8 mouse cellular contexts compared by ENCODE assay signal in the genomic region with DNA sequence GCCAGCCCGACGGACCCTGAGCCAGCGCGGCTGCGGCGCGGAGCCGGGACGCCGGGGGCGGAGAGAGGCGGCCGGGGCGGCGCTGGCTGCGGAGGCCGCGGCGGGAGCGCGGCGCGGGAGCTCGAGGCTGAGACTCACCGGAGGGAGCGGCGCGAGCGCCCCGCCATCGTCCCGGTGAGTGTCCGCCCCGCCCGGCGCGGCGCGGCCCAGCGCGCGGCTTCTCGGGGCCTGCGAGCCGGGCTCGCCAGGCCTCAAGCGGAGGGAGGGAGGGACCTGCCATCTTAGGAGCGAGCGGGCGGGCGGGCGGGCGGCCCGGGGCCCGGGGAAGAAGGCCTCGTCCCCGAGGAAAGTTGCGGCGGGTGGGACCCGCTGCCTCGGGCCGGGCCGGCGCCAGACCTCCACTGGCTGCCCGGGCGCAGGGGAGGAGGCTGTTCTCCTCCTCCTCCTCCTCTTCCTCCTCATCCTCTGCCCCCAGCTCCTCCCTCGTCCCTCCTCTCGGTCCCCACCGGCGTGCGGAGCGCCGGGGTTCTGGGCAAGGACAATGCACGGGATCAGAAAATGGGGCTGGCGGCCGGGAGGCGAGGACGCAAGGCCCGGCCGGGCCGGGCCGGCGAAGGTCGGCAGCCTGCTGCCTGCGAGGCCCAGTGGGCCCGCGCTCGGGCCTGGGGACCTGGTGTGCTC. TPM values are rescaled to one million over a fixed set of nuclear protein-coding genes. Genes with fewer than 3 reads are reported as not detected.
DNase-seq lines count a peak whose midpoint lies in the region; ATAC-seq lines count a peak whose summit lies in the region.

No protein-coding gene starts in this region.

- H3K4me2 ChIP-seq in hindbrain, embryonic 11.5 days (replicated peaks; ENCODE audit: low read depth, low read length): peak overlapping the region; percentile 74

- H3K9me3 ChIP-seq in hindbrain, embryonic 11.5 days (ENCODE audit: control insufficient read depth, low read length): no peaks in the 10 kb centered on the region

- WGBS in hindbrain, embryonic 11.5 days: 1% methylated on average over 31 of the region's 88 CpGs

- no peaks in the 10 kb centered on the region for H3K27me3 ChIP-seq in hindbrain, embryonic 11.5 days (ENCODE audit: control insufficient read depth, insufficient read depth, low read length)

- peaks cover 5% of the 10 kb centered on the region for H3K4me1 ChIP-seq in hindbrain, embryonic 11.5 days (replicated peaks; ENCODE audit: control insufficient read depth, insufficient read depth, low read length)

- peak; percentile 28 for ATAC-seq in hindbrain, embryonic 11.5 days (ENCODE audit: low FRiP score)

- peak overlapping the region; percentile 96 for H3K9ac ChIP-seq in hindbrain, embryonic 11.5 days (ENCODE audit: low read depth, low read length)

- H3K36me3 ChIP-seq in hindbrain, embryonic 11.5 days (ENCODE audit: control insufficient read depth, insufficient read depth, low read length): no peaks in the 10 kb centered on the region

- peak overlapping the region; percentile 92 for H3K4me3 ChIP-seq in hindbrain, embryonic 11.5 days (ENCODE audit: low read depth, low read length)

- H3K27ac ChIP-seq in hindbrain, embryonic 11.5 days (ENCODE audit: low read depth, low read length): peak overlapping the region; percentile 100

- peak; percentile 24 for DNase-seq in MEL-GATA-1-ER (ENCODE audit: extremely low read depth, low read depth)
- DNase-seq in cerebellum, adult 8-10 months: peak; percentile 58
- peak; percentile 36 to 56 for DNase-seq in frontal cortex, postnatal 10 days (ENCODE audit: low spot score in 2 of 2)
- DNase-seq in hindbrain, embryonic 11.5 days (ENCODE audit: low spot score): peak; percentile 63
- peak; percentile 19 to 56 for DNase-seq in layer of hippocampus, postnatal 25 days (ENCODE audit: extremely low spot score in 1 of 2, low spot score in 1 of 2)
- DNase-seq in lung, postnatal 25 days (ENCODE audit: low spot score): peak; percentile 73
- DNase-seq in retina, embryonic 14.5 days (ENCODE audit: low spot score): peak; percentile 44
- peak; percentile 69 for DNase-seq in thymus, postnatal 25 days

RNA-seq across cellular contexts. Expression of a gene that starts 0.7 kb away (rescaled TPM):
- 11.9 and 17.5 TPM in 2 replicates for polyA plus RNA-seq in hindbrain, embryonic 11.5 days (2014; fragmentation: Nextera tagmentation; extraction: Ambion mirVana)
- total RNA-seq in layer of hippocampus, postnatal 25 days (2021): 10 to 100 TPM; 84.3 to 90.8 TPM

RNA-seq across cellular contexts. Expression of a gene that starts 43.9 kb away (rescaled TPM):
- 66.8 and 74.2 TPM in 2 replicates for polyA plus RNA-seq in hindbrain, embryonic 11.5 days (2014; fragmentation: Nextera tagmentation; extraction: Ambion mirVana)
- 10 to 100 TPM; 31.9 to 34.6 TPM for total RNA-seq in layer of hippocampus, postnatal 25 days (2021)

Comparison
In these comparisons a context has a peak if more than half of its experiments do, and no peak if none do; other contexts are left out.
1. Peak in every context shown above with its lines: DNase-seq, ATAC-seq, H3K4me3 ChIP-seq and H3K27ac ChIP-seq.